Mouse (Mus musculus) left cerebral cortex, adult 8-10 months (tissue): ENCODE measurements at regions not wholly inside any gene's neighbourhood (a gene's known extent, or its start where the extent isn't known, plus 50 kb on each side); places are given as distances from the start of the nearest gene placed in this dataset.

Source experiments
- DNase-seq, 2 experiments: peaks; one replicate each; pipeline ENCODE4 v3.0.0; 2022; ENCODE audit warnings: low spot score in 2 of 2

DNA sequence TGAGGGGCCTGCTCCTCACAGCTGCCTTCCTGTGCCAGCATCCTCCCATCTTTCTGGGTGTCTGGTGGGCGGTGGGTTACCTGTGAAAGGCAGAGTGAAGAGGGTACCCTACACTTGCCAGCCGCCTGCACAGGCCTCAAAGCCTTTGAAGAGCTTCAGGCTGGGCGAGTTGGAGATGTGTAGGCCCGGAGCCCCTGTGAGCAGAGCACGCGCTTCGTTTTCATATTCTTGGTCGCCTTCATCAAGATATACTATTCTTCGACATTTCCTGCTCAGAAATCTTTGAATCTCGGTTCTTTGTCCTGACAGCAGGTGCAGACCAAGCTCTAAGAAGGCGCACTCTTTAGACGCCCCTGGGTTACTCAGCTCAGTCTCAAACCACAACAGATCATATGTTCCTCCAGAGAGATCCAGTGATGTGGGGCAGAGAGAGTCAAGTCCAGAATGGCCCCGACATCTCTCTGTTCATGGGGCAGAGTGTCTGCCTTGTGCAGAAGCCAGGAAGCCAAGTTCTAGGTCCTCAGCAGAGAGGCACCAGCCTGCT, 170.7 kb upstream of the Id2 start:
- DNase-seq = no peak

DNA sequence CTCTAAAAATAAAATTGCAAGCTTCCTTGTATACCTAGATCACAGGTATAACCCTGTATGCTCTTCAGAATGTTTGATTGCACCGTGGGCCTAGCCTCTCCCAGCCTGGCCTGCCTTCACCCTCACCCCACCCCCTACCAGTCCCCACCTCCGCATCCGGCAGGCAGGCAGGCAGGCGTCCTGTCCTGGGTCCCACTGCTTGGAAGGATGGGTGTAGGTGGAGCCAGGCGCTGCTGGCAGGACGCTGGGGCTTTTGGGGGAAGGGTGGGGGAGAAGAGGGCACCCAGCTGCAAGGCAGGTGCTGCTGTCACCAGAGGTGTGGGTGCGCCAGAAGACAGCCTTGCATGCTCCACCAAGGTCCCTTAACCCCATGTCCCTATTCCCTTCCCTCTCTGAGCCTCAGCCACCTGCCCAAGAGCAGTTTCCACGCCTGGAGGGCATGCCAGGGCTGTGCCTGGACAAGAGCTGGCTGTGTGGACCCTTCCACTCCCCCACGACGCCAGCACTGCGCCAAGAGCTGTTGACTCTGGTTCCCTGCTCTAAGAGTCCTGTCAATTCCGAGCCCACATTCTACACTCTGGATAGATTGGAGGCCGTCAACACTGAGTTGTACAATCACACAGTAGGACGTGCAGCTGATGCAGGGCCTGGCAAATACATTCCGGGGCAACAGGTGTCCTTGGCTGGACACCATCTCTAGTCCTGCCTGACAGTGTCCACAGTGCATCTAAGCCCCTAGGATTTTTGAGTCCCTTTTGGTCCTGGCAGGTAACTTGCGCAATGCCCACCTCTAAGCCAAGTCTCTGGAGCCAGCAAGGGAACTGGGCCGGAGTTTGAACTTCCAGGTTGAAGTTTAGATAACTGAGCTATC, 170.0 kb upstream of the Id2 start:
- no peak for DNase-seq

DNA sequence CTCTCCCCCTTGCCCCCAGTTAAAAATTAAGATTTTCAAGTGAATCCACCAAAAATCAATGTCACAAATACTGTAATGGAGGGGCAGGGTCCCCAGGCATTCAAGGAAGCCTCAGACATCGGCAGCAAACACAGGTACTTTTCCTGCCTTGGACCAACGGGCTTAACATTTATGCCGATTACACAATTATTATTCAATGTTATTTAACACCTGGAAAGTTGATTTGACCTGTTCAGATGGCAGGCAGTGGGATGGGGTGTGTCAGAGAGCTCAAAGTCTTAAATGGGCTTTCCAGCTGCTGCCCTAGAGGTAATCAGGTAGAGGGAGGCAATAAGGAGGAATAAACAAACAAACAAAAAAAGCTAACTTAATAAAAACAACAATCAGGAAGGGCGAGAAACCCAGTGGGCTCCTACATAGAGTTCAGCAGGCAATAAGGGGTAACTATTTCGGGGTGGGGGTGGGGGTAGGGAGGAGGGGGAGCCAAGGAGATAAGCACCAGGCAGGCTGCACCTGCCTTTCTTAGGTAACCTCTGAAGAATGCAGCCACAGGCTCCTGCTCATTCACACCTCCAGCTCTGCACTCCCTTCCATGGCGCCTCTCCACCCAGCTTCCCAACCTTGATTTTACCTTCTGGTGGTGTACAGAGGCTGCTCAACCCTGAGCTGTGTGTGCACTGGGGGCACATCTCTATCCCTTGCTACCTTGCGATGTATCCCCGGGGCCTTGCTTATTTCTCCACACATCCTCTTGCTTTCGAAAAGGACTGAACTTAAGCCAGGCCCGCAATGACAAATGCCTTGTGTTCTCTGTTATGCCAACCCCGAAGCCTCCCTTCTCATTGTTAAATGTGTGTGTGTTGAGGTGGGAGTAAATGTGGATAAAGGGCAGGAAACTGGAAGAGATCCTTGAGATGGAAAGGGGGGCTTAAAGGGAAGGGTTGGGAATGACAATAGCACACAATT, 168.9 kb upstream of the Id2 start:
- DNase-seq = no peak

DNA sequence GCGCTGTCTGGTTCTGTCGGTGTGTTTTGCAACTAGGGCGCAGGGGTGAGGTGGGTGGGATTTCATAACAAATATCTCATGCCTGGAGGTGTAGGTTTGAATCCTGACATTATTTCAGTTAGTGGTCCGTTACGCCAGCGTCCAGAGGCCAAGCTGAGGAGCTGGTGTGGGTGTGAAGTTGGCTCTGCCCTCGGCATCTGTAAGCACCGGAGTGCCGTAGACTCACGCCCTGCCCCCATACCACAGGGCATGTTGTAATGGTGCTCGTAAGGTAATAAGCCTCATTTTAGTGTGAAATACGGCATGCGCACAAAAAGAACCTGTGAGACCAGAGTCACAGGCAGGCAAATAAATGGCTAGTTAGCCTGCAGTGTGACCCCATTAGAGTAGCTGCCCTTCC, 168.1 kb upstream of the Id2 start:
- no peak for DNase-seq

DNA sequence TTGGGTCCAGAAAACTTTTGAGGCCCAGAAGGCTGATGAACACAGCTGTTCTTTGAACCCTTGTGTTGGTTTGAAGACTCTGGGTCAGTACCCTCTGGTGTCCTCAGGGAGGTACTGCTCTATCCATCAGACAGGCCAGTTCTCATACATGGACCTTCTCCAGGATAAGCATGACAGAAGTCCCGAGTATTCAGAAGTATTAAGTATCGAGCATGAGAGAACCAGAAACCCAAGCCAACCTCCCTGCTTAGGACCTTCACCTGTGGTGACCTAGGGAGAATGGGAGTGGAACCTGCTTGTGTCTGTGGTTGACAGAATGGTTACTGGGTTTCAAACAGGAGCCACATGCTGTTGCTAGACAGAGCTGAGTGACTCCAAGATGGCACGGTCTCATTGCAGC, 167.5 kb upstream of the Id2 start:
- DNase-seq = no peak

DNA sequence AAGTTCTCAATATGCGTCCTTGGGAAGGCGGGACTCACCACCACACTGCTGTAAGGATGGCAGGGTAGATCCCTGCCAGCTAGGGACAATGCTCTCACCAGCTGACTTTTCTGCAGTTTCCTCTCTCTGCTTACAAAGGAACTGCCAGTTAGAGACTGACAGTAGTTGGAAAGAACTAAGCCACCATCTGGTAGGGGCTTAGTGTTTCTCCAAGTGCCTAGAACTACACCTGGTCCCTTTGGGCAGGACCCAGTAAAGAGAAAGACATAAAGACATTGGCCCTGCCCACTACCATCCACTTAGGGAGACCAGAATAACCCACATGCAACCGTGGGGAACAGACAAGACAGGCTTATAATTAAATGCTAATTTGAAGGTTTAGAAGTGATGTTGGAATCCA, 165.5 kb upstream of the Id2 start:
- no peak for DNase-seq

DNA sequence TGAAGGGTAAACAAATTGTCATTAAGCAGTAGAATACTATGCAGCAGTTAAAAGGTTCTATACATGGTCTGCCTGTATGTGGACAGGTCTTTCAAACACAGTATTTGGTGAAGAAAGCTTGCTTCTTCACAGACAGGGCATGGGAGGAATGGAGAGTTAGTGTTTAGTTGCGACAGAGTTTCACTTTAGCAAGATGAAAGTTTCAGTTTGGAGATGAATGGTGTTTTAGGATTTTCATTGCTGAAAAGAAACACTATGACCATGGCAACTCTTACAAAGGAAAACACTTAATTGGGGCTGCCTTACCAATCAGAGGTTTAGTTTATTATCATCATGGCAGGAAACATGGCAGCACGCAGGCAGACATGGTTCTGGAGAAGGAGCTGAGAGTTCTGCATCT, 162.2 kb upstream of the Id2 start:
- DNase-seq = no peak

DNA sequence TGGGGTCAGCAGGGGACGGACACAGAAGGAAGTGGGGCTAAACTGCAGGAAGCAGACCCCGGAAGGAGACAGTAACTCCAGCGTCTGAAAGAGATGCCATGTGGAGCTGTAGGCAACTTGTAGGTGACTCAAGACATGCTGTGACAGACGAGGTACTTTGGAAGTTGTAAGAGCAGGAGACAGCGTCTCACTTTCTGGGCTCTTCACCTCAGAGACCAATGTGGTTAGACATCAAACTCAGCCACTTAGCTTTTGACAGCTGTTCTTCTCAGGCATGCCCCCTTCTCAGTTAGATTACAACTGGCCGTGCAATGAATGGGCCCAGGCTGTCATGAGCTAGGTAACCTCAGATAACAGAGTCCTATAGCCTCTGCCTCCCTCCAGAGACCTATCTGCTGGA, 159.3 kb upstream of the Id2 start:
- DNase-seq = no peak

DNA sequence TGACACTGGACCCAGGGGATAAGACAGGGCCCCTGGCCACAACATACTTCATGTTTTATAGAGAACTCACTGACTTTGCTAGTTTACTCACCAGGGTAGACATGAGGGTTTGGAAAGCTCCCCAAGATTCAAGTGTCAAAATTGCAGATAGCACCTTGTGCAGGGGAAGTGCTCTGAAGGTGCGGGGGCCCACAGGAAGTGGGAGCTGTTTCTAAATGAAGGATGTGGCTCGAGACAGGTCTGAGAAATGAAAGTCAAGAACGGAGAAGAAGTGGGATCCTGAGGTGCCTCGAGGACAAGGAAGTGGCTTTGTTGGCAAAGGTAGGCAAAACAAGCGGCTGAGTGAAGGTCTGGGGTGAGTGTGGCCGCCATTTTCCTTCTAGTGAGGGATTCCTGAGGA, 157.8 kb upstream of the Id2 start:
- no peak for DNase-seq

DNA sequence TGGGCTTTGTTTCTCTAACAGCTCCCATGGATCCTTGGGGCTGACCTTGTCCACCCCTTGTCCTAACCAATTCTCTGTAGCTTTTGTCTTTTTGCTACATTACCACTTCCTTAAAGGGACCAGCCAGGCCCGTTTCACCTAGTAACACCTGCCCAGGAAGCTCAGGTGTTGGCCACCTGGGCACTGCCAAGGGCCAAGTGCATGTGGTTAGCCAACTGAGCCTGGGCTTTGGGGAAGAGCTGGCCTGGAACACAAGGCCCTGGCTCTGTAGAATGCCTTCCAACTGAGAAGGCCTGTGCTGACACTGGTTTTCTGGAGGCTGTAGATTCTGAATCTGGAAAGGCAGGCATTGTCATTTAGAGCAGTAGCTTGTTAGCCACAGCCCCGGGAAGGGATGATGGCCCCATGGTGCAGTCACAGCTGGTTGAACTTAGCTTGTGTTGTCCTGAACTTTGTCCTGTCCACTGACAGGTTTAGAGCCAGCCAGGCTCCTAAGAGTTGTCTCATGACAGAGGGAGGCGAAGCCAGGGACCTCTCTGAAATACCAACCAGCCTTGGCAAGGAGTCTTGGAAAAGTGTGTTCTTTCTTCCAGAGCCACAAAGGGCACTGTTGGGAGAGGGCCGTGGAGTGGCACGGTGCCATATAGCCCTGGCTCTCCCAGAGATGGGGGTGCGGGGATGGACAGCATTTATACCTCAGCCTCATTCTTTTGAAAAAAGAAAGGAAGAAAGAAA, 156.0 kb upstream of the Id2 start:
- peak in 1 of 2 experiments; percentile 33 for DNase-seq

DNA sequence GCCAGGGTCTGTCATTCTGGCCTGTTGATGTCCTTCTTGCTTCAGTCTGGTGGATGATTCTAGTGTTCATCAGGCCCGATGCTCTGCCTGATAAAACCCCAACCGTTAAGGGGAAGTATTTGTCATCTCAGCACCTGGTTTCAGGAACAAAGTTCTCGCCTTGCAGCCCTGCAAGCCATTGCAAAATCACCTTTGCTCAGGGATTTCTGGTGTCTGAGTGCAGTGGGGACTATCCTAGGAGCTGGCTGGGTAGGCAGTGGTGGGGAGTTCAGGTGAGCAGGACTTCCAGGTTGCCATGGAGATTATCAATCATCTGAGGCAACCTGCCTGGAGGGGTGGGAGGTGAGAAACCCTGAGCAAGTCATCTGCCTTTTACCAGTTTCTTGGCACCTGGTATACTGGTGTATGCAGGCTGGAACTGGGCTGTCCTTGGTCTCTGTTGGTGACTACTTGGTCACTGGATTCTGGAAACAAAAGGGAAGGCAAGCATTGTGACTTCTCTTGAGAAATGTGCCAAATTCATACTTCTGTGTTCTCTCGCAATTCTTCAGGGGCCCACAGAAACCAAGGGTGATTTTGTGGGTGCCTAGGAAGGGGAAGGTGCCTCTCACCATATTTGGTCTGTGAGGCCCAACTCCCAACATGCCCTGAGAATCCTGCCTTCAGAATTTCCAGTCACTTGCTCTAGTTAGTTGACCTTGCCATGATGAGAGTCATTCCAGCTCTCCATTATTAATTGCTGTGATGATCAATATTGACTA, 154.7 kb upstream of the Id2 start:
- DNase-seq = no peak

DNA sequence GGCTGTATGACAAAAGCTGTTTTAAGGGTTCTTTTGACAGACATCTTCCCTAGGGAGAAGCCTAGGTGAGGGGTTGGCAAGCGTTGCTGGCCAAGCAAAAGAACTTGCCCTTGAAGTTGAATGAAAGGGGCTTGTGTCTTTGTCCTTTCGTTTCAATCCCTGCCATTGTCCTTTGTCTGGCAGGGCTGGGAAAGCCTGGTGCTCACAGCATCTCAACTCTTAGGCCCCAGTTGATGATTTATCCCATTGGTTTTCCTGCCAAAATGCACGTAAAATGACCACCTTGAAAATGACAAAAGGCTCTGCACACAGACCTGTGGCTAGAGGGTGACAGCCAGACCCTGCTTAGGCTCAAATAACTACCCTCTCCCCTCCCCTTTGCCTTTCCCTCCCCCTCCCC, 153.9 kb upstream of the Id2 start:
- DNase-seq = no peak

DNA sequence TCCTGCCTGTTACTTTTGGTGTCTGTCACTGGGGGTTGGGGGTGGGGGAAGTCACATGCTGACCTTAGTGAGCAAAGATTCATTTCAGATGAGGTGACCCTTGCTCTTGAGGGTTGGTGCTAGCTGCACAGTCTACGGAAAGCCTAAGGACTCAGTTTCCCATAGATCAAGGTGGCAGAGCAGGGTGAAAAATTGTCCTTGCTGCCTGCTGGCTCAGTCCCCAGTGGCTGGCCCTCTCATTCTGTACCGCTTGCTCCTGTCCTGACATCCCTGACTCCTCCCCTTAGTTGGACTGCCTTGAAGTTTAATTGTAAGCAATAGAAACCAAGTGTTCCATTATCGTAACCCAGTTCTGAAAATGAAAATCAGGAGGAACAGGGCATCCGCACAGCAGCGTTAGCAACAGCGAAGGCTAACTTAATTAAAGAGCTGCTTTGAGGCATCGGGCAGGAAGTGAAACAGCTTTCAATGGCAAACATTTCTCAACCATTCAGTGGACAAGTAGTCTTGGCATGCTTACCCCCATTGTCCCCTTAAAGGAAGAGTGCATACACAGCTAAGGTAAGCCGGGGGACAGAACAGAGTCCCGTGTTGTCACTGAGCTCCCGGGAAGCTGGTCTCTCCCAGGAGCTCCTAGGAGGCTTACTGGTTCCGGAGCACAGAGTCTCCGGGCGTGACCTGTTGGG, 151.9 kb upstream of the Id2 start:
- no peak for DNase-seq

DNA sequence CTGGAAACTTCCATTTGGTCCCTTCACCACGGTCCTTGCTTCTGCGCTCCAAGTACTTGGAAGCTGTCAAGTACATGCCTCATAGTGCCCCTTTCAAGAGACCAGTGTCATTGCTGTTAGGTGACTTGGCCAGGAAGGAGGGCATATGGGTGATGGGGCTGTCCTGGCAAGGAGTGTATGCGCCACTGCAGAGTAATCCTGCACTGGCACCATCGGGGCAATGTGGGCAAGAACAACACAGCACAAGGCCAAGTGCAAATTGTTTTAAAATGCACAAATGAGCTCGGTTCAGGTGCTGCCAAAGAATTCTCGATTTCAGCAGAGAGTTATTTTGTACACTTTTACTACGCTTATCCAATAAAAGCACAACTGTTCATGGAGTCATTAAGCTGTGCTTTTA, 149.6 kb upstream of the Id2 start:
- DNase-seq = no peak

DNA sequence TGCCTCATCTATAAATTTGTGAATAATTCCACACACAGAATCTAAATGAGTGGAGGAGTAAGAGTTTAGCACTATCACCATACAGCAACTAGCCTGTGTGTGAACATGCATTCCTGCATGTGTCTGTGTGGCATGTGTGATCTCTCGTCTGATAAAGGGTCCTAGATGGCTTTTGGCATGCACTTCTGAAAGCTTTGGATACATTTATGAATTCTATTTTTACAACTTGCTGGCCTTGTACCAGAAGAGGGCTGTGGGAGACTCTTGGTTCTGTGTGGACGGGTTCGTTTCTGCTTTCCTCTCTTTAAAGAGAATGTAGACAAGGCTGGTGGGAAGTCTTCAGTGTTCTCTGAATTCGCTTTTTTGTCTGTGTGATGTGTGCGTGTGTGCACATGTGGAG, 148.7 kb upstream of the Id2 start:
- DNase-seq = no peak

DNA sequence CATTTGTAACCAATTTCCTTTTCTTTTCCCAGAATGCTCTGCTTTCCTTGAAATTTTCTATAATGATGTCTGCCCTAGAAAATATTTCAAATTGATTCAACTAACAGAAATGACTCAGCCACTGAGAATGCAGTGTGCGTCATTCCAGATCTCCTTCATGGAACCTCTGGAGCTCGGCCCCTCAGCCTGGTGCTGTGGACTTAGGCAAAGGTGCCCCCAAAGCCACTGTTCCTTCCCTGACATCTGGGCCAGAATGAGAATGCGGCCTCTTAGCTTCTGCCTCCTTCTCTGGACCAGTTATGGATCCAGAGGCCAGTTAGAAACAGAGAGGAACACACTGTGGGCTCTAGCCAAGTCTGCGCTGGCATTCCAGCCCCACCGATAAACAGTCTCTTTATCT, 148.3 kb upstream of the Id2 start:
- DNase-seq = no peak

DNA sequence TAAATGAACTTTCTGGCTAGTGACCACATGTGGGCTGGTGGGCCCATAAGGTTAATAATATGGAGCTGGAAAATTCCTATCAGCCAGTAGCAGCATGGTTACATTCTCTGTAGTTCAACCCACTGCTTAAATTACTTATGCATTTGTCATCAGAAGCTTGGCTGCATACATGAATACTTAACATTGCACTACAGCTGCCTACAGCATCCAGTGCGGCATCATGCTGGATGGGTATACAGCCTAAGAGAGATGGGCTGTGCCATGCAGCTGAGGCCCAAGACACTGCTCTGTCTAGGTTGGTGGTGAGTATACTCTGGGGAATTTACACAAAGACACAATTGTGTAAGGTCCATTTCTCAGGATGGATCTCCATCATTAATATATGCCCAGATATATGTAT, 147.7 kb upstream of the Id2 start:
- DNase-seq = no peak

DNA sequence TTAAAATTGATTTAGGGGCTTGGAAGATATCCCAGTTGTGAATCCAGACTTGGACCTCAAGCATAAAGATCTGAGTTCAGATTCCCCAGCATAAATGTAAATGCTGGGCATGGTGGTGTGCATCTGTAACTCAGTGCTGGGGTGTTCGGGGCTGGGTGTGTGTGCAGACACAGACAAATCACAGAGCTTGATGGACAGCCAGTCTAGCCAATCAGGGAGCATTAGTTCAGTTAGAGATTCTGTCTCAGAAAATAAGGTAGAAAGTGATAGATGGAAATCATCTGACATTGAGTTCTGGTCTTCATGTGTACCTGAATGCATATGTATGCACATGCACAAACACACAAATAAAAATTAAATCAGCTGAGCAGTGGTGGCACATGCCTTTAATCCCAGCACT, 147.0 kb upstream of the Id2 start:
- DNase-seq = no peak

DNA sequence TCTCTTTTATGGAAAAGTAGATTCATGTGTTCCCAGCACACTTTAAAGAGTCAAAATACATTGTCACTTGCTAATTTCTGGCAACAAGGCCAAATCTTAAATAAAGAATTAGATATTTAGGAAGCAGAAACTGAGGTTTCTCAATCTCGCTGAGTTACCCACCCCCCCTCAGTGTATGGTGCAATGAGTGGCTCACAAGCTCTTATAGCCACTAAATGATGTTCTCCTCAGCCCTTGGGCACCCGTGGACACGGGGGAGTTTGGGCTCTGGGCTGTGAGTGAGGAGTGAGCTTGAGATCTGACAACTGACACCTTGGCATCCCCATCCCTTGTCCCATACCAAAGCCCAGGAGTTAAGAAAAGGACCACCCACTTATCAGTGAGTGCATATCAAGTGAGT, 145.4 kb upstream of the Id2 start:
- no peak for DNase-seq

DNA sequence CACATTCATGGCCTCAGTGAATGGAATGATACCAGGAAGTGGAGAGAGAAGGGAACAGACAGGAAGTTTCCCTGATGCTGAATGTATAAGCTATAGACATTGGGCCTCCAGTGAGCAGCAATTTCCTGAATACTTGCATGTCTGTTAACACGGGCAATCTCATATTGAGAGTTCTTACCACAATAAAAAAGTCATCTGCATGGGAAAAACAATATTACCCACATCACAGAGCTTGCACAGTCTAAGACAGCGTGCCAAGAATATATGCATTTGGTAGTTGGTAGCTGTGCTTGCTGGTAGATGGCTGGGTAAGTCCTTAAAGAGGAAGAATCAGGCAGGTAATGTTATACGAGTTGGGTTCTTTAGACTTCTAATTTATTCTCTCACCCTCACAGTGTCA, 144.7 kb upstream of the Id2 start:
- DNase-seq = no peak
